Mouse (Mus musculus) heart, adult 11 months (tissue): ENCODE measurements around the gene Dag1.

Source experiments
- DNase-seq: peaks from one replicate; pipeline ENCODE4 v3.0.0; 2022

Dag1 gene

DNA sequence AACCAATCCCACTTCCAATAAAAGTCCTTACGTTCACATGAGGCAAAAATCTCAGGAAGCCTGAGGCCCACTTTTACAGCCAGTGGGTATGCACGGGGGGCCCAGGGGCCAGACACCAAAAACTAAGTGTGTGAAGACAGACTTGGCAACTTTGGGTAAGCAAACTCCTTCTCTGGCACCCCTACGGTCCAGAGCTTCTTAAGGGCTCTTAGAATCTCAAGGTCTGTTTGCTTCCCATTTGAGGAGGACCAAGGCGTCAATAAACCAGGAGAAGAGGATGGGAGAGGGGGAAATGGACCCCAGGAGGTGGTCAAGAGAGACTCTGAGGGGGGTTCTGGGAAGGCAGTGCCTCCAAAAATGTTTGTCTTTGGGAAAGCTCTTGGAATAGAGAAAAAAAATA is 9.7 kb upstream of the Dag1 start:
- DNase-seq: no peak

DNA sequence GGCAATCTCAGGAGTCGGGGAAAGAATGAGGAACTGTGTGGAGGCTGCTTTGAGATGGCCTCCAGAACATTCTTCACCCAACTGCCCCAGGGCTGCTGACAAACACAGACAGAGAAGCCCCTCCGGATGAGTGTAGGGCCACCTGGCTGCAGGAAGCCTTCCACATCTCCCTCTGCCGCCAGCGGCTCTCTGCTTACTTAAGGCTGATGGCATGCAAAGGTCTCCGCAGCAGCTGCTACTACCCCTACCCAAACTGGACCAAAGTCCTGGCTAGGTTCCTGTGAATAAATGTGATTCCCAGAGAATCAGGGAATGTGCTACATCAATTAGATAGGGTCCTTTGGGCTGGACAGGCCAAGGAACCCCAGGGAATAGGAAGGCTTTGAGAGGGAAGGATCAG is 8.9 kb upstream of the Dag1 start:
- no peak for DNase-seq

DNA sequence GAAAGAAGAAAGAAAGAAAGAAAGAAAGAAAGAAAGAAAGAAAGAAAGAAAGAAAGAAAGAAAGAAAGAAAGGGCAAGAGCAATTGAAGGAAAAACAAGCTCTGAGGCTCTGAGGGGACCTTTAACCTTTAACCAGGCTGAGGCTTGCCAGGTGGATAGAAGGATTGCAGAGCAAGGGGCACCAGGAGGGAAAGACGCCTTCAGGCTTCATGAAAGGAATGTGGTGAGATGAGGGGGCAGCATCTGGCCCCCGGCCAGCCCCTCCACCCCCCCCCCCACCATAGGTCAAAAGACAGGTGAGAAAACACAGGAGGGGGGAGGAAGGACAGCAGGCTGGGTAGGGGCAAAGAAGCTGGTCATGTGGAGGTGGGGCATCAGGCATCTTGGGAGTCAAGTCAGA is 8.2 kb upstream of the Dag1 start:
- no peak for DNase-seq

DNA sequence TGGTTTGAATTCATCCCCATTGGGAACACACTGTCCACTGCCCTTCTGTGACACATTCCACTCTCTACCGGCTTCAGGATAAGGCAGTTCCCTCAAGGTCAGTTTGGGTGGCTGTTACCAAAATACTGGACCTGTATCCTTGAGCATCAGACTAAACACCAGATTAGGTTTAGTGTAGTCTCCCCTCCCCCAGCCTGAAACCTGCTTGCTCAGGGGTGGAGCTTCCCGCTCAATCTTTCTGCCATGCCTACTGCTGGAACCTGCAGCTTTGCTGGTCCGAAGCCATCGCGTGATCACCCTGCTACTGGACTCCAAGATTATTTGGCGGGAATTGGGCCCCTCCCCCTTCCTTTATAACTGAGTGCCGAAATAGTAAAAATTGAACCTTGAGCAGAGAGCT is 4.9 kb upstream of the Dag1 start:
- DNase-seq: peak; percentile 94

DNA sequence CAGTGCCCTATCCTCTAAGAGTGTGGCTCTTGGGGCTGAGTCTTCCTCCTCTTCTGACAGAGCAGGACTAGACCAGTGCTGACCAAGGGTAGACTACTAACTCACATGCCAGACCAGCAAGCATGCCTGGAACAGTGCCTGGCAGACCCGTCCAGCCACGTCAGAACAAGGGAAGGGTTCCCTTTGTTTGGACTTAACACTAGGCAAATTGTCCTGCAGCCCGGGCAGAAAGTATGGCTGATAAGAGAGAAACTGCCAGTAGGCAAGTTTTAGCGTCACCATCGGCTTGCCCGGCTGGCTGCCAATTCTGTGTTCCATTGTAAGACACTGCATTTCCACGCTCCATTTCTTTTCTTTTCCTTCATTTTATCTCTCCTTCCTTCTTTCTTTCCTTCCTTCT is 3.9 kb upstream of the Dag1 start:
- DNase-seq: peak; percentile 97

DNA sequence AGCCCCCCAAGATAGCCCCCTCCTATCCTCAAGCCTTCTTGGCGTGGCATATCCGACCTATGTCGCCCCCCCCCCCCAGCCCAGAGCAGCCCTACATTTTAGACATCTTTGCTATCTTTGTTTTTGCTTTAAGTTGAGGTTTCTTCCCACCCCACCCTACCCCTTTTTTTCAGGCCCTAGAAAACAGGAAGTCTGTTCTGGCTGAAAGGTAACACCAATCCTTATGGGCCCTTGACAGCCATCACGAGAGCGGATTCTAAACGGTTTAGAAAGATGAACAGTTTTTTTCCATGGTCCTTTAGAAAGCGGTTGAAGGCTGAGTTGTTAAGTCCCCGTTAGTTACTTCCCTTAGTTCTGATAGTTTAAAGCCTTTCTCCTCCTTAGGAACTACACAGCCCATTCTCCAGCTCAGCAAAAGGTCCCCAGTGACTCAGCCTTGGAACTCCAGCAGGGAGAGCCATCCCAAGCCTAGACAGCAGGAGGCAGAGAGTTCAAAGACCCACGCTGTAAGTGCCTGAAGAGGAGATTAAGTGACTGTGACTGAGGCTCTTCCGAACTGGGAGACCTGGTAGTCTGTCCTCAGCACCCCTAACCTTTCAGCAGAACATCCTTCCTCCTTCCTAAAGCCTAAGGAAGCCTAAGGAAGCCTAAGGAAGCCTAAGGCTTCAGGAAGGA is 2.6 kb upstream of the Dag1 start:
- no peak for DNase-seq

DNA sequence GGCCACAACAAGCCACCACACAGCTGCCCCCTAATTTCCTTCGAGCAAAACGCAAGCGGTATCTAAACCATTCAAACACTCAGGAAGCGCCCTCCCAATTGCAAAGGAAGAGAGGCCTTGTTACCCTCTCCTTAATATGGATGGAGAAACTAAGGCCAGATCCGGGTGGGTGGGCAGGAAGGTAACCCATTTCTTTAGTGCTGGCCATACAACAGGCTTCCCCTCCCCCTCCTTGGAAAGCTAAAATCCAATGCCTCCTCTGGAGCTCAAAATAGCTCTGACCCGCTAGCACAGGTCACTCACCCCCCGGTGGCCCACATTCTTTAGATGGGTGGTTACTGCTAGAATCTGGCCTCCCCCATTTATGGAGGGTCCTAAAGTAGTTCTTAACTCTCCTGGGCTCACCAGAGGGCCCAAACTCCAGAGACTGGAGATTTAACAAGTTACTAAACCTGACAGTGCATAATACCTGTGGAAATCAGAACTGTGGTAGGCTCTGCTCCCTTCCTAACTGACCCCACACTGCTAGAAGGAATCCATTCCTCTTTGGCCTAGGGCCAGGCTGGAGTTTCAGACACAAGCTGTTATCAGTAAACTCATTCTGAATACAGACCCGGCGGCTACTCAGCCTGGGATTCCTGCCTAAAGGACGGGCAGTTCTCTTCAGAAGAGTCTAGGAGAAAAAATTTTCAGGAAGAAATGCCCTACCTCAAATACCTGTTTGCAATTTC is 598 bp upstream of the Dag1 start:
- DNase-seq: peak; percentile 96

DNA sequence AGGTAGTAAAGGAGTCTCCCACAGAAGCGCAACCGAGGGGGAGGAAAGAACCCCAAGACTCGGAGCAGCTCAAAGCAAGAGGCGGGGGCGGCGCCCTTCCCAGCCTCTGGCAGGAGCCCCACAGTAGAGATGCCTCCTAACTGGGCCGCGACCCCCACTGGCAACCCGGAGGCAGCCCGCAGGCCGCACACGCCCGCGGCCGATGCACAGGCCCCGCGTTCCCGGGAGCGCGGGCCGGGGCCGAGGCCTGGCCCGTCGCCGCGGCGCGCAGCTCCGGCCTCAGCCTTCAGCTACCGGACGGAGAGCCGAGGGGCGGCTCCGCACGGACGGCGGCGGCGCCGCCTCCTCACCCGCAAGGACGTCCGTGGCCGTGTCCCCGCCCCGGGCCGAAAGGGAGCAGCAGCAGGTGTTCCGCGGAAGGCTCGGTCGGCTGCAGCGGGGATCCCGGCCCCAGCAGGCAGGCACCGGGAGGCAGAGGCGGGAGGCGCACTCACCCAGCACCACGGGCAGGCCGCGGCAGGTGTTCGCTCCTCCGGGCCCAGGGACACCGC is 552 bp downstream of the Dag1 start:
- DNase-seq: no peak

DNA sequence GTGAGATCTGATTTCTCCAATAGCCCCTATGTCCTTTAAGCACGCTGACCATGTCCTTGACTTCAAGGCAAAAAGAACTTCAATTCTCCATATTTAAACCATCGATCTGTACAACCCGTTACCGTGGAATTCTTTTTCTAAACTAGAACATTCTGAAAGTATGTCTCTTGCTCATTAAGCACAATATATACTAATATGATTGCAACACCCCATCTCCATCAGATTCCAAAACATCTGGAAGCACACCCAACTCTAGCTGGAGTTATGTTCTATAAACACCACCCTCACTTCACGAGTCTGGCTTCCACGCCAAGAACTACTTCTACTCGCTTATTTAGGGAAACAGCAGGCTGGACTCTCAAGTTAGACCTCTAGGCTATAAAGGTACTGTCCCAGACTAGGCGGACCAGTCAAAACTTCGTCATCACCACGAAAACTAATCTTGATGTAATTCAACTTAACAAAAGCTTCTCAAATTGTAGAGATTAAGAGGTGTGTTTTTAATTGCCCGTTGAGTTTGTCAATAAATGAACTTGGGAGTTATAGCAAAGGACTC is 1.2 kb downstream of the Dag1 start:
- peak; percentile 95 for DNase-seq

DNA sequence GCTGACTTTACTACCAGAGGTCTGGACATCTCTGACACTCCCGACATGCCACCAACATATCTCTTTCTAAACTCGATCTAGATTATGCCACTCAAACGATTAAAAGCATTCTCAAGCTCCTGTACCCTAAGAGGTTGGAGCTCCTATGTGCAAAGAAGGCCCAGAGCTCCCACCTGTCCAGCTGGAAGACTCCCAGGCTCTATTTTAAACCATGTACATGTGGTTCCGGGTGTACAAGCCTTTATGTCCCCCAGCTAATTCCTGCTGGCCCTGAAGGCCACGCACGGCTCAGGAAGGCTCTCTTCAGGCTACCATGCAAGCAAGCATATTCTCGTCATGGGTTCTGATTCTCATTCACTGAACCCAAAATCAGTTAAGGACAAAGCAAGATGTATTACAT is 1.9 kb downstream of the Dag1 start:
- peak; percentile 94 for DNase-seq

DNA sequence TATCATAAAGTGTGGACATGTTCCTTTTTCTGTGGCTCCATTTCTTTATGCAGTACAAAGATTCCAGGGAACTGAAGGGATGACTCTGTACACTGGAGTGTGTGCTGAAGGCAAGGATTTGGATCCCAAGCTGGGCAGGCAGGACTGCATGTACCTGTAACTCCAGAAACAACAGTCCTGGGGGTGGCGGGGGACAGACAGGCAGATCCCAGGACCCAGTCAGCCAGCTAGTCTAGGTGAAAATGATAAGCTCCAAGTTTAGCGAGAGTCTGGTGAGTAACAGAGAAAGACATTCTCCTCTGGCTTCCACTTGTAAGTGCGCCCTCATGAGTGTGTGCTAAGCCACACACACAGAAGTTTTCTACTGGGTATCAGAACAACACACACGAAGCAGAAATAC is 3.2 kb downstream of the Dag1 start:
- DNase-seq: peak; percentile 91

DNA sequence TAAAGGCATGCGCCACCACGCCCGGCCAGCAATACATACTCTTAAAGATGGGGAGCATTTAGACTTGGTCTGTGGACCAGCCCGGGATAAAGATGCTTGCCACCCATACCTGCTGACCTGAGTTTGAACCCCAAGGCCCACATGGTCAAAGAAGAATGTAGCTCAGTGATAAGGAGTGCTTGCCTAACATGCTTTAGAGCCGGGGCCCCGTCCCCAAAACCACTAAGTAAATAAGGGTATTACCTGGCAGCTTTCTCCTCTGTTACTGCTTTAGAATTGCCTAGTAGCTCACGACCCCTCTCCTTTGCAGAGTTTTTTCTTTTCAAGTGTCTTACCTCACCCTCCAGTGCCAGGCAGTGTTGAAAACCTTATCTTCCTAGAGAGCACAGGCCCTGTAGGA is 11.0 kb downstream of the Dag1 start:
- no peak for DNase-seq

DNA sequence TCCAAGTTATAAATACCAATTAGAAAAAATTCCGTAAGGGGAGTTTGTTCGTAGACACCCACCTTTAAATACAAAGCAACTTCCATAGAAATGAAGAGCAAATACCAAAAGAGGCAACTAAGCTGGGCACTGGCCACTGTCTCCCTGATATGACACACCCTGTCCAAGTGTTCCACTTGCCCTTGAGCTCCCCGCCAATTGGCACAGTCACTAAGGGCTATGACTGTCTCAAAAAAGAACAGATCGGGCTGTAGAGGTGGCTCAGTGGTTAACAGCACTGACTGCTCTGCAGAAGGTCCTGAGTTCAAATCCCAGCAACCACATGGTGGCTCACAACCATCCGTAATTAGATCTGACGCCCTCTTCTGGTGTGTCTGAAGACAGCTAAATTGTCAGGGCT is 11.9 kb downstream of the Dag1 start:
- peak; percentile 97 for DNase-seq

DNA sequence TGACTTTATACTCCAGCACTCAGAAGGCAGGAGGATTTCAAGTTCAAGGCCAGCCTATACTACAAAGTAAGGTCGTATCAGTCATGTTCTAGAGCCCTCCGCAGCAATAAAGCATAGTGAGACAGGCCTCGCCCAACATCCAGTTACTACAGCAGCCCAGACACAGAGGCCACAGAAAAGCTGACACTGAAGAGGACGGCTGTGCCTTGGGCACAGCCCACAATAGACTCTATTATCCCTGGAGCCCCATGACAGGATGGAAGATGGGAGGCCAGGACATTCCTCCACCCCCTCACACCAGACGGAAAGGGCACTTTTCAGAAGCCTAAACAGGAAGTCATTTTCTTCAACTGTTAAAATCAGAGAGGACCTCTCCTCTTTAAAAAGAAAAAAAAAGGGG is 14.8 kb downstream of the Dag1 start:
- DNase-seq: no peak

DNA sequence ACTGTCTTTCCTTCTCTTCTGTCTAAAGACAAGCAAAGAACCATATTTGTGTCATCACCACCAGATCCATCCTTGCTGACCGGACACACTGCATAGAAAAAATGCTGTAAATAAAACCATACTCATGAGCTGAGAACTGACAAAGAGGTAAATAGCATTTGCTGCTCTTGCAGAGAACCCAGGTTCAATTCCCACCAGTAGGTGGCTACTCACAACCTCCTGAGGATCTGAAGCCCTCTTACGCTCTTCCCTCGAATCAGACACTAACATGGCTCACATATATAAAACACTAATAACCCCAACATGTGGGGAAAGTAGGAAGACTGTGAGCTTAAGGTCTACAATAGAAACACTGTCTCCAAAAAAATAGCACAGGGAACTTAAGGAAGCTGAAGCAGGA is 18.8 kb downstream of the Dag1 start:
- no peak for DNase-seq

DNA sequence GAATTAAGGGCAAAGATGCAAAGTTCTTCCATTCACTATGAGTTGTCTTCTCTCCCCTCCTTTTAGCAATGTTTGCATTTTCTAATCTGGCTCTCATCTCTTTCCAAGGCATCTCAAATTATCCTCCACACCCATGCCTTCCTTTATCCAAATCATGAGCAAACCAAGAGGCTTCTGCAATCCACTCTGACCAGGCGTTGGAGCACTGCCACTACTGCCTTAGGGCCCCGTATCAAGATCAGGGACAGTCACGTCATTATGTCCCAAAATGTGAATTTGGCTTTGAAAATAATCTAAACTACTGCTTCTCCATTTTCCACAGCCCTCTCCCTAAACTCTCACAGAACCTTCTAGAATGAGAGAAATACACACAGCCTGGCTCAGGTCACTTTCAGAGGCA is 19.2 kb downstream of the Dag1 start:
- no peak for DNase-seq

DNA sequence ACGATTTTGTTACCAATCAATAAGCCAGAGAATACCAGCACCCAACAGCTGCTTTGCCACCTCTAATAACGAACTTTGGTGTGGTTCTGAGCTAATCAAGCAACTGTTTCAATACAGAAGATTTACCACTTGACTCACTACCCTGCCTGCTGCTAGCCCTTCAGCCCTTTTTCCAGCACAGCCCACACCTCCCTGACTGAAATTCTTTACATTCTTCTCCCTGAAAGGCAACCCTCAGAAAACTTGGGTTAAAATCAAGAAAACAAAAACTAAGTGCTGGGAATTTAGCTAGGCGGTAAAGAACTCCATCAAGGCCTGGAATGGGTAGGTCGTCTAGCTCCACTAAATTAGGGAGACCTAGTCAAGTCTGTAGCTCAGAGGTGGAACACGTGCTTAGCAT is 23.8 kb downstream of the Dag1 start:
- no peak for DNase-seq

DNA sequence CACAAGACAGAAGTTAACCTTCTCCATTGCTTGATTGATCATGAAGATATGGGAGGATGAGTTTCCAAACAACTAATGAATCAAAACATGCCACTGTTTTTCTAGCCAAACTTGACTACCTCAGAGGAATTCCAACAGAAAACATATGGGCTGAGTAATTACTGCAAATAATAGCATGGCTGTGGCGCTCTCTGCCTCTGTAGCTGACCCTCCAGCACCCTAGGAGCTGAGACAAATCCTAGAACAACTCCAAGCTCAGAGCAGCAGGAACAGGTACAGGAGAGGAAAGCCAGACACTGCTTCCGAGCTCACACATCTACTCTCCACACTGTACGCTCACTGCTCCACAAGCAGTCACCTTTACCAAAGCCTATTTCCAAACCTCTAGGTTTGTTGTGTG is 24.9 kb downstream of the Dag1 start:
- DNase-seq: no peak

DNA sequence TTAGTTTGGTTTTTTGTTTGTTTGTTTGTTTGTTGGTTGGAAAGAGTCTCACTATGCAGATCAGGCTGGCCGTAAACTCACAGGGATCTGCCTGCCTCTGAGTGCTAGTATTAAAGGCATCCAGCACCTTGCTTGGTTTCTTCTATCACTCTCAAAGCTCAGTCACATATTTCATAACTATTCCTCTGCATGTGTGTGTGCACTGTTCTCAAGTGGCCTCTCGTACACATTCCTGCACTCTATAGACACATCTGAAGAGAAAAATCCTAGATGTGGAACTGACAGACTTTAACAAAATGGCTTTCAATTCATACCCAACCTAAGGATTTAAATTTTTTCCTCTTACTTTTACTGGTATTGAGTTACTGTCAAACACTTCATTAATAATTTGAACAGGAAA is 25.4 kb downstream of the Dag1 start:
- no peak for DNase-seq

DNA sequence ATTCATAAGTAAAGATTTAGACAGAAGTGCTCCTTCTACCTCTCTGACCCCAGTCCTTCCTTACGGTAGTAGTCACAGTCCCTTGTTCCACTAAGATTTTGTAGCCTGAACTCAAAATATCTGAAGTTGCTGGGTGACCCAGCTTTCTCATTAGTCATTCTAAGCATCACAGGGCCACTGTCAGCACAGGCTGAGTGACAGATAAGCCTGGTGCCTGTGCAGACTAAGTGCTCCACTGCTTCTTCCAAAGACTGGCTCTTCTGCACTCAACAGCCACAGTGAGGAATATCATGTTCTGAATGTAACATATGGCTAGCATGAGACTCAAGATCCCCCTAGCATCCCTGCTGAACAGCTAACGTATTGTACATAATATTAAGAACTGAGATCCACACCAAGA is 29.1 kb downstream of the Dag1 start:
- no peak for DNase-seq

DNA sequence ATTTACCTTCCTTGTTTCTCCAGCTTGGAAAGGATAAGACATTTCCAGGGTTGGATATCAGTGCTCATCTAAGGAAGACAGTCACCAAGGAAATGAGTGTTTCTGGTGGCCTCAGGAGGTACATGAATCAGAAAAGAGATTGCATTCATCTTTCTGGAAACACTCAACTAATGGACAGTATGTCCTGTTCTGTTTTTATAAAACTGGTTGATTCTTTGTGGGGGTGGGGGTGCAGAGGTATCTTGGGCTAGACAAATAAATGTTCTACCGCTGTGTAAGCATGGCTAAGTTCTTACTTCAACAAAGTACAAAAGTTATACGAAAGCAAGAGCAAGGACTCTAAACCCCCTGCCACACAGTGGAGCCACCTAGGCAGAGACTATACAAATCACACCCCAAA is 30.9 kb downstream of the Dag1 start:
- no peak for DNase-seq

DNA sequence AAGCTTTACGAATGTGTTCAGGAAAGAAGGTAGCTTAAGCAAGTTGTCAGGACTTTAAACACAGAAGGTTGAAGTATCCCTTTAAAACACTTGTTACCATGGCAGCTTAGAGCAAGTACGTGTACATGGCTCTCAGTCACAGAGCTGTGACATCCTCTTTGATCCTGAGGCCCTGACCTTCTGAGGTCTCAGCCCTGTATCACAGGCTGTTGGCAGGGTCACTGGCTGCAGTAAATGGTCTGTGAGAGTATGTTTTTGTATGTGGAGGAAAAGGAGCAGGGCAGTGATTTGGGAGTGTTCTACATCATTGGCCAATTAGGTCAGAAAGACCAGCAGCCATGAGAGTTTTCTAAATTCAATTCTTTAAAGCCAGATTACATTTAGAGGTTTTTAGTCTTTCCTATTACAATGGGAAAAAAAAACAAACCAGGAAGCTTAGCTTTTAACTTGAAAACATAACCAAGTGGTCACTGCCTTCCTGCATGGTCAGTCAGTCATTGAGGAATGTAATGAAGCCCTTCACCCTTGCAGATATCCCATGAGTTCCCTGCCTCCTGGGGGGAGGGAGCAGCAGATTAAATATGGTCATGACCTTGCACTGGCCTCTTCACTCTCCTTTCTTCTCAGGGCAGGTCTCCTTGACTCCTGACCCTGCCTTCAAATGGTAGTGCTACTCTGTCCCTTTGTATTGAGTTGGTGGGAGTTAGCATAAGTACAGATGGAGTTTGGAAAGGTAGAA is 35.7 kb downstream of the Dag1 start:
- DNase-seq: no peak

DNA sequence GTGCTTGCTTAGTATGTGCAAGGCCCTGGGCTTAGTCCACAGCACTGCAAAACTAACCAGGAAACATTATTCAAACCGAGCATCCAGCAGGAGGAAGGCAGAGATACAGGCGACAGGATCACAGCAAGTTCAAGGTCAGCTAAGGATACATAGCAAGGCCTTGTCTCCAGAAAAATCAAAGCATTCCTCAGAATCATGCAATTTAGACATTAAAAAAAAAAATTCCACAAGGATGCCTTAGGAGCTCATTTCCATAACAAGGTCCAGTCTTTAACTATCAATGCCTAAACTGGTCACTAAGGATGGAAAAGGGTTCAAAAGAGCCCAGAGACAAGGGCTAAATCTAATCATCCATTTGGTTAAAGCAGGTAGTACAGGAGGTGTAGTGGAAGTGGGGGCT is 38.6 kb downstream of the Dag1 start:
- DNase-seq: no peak

DNA sequence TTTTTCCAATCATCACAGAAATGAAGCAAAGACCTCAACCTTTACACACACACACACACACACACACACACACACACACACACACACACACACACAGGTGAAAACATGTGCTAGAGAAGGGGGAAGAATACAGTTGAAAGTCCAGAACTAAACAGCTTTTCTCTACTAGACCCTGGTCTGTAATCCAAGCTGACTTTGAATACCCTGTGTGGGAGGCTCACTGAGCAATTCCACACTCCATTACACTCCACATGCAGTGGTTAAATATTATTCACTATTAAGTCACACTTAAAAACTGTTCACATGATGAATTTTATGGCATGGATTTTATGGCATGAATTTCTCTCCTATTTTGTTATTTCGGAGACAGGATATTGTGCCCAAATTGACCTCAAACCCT is 40.1 kb downstream of the Dag1 start:
- DNase-seq: no peak
